Mouse (Mus musculus) hindbrain, postnatal 0 days (tissue): ENCODE measurements around the gene Rps3. TPM values are rescaled to one million over a fixed set of nuclear protein-coding genes. Genes with fewer than 3 reads are reported as not detected.

Experiments used
- ATAC-seq: fragments of 200-750 bp; cut with Nextera tagmentation; 2 replicates; pipeline ENCODE4 v1.8.0; 2017; ENCODE audit warnings: mild to moderate bottlenecking, moderate TSS enrichment, moderate library complexity
- DNase-seq: peaks from one replicate; pipeline ENCODE4 v3.0.0-alpha.2; 2015; ENCODE audit warnings: low spot score
- H3K27ac ChIP-seq: fragments of 300-500 bp; sonication (generic); 2 replicates; pipeline ENCODE4 v1.5.1; 2014; ENCODE audit warnings: mild to moderate bottlenecking
- H3K27me3 ChIP-seq: fragments of 300-500 bp; sonication (generic); 2 replicates; pipeline ENCODE4 v1.6.1; 2014; ENCODE audit warnings: low read length, mixed read lengths; ENCODE audit not compliant: insufficient read depth
- H3K36me3 ChIP-seq: fragments of 300-500 bp; sonication (generic); 2 replicates; pipeline ENCODE4 v1.6.1; 2014; ENCODE audit warnings: low read length, mixed read lengths; ENCODE audit not compliant: insufficient read depth
- H3K4me1 ChIP-seq: fragments of 300-500 bp; sonication (generic); 2 replicates; pipeline ENCODE4 v1.6.1; 2014; ENCODE audit warnings: antibody characterized with exemption, low read length, mixed read lengths; ENCODE audit not compliant: insufficient read depth
- H3K4me2 ChIP-seq: fragments of 300-500 bp; sonication (generic); 2 replicates; pipeline ENCODE4 v1.6.1; 2014; ENCODE audit warnings: low read depth, mild to moderate bottlenecking, low read length, moderate library complexity, mixed read lengths
- H3K4me3 ChIP-seq: fragments of 300-500 bp; sonication (generic); 2 replicates; pipeline ENCODE4 v1.5.1; 2014; ENCODE audit warnings: low read length
- H3K9ac ChIP-seq: fragments of 300-500 bp; sonication (generic); replicated peaks from 2 replicates; pipeline ENCODE4 v1.6.1; 2014; ENCODE audit warnings: mild to moderate bottlenecking, low read length, moderate library complexity, mixed read lengths
- H3K9me3 ChIP-seq: fragments of 300-500 bp; sonication (generic); 2 replicates; pipeline ENCODE4 v1.6.1; 2016; ENCODE audit warnings: low read length, mixed read lengths
- CTCF ChIP-seq: IDR thresholded peaks from 2 replicates; pipeline ENCODE4 v1.5.1; 2016; ENCODE audit warnings: antibody characterized with exemption, control low read depth, low read depth
- WGBS: fragments of 180-500 bp; shearing (Covaris S2); extraction: QIAGEN DNeasy Blood & Tissue Kit; methylation state at CpG from one replicate; pipeline ENCODE4 v1.1.7; 2014; 5-methylcytosine and 5-hydroxymethylcytosine counted together
- polyA plus RNA-seq: library from polyadenylated mRNA; unstranded; fragments of >200 nt; fragmentation: Nextera tagmentation; extraction: Ambion mirVana; gene quantifications from 2 replicates; pipeline ENCODE4 v1.2.1, GENCODE M21; 2015
- total RNA-seq: library from RNA; depleted of rRNA; stranded (reverse); fragments of >200 nt; gene quantifications from 2 replicates; pipeline ENCODE4 v1.2.3, GENCODE M21; 2014

Rps3 gene
- total and polyA plus RNA-seq, 2 experiments from 2014 or later = 459 to 526 TPM

GRCm38 (mm10) chr7:99469680-99470405 lies 13.7 kb downstream of the Rps3 start:
- ATAC-seq = no peak
- H3K27me3 ChIP-seq = no peaks in the 10 kb centered on the region
- WGBS = 75% methylated on average over 17 of the region's 17 CpGs
- no peaks in the 10 kb centered on the region for H3K36me3 ChIP-seq
- peak overlapping the region; percentile 92; the same call in 1 of the 2 replicates for H3K27ac ChIP-seq
- H3K4me3 ChIP-seq = no peak overlapping the region
- no peak for TF ChIP-seq CTCF
- 0 out of 2 replicates have a peak overlapping the region, but pooled peaks have one; percentile 67 for H3K4me2 ChIP-seq
- DNase-seq = no peak
- peaks cover 26% of the 10 kb centered on the region for H3K4me1 ChIP-seq
- no peak overlapping the region; the same call in 1 of the 2 replicates for H3K9ac ChIP-seq
- H3K9me3 ChIP-seq = no peaks in the 10 kb centered on the region

DNA sequence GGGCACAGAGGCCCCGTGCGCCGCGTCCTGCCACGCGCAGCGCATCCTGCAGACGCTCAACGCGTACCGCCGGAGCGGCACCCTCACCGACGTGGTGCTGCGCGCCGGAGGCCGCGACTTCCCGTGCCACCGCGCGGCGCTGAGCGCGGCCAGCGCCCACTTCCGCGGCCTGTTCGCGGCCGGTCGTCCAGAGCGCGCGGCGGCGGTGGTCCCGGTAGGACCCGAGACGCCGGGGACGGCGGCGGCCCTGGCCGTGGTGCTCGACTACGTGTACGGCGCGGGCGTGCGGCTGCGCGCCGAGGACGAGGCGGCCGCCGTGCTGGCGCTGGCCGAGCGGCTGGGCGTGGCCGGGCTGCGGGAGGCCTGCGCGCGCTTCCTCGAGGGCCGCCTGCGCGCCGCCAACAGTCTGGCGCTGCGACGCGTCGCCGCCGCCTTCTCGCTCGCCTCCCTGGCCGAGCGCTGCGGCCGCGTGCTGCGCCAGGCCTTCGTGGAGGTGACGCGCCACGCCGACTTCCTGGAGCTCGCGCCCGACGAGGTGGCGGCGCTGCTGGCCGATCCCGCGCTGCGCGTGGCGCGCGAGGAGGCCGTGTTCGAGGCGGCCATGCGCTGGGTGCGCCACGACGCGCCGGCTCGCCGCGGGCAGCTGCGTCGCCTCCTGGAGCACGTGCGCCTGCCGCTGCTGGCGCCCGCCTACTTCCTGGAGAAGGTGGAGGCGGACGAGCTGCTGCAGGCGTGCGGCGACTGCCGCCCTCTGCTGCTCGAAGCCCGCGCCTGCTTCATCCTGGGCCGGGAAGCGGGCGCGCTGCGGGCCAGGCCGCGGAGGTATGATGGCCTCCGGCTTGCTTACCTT lies 15.0 kb downstream of the Rps3 start:
- H3K27me3 ChIP-seq = no peaks in the 10 kb centered on the region
- TF ChIP-seq CTCF = peak; percentile 53
- H3K4me2 ChIP-seq = peak overlapping the region; percentile 67
- peak; percentile 87 for ATAC-seq
- H3K4me1 ChIP-seq = peaks cover 26% of the 10 kb centered on the region
- H3K4me3 ChIP-seq = peak overlapping the region; percentile 46
- 2% methylated on average over 121 of the region's 145 CpGs for WGBS
- DNase-seq = peak; percentile 93
- peak overlapping the region; percentile 92 for H3K27ac ChIP-seq
- H3K9me3 ChIP-seq = no peaks in the 10 kb centered on the region
- peak overlapping the region; percentile 65 for H3K9ac ChIP-seq
- H3K36me3 ChIP-seq = no peaks in the 10 kb centered on the region

GRCm38 (mm10) chr7:99467916-99468282 lies 15.6 kb downstream of the Rps3 start:
- peak overlapping the region; percentile 92 for H3K27ac ChIP-seq
- H3K4me2 ChIP-seq = peak overlapping the region; percentile 67
- 11% methylated on average over 11 of the region's 11 CpGs for WGBS
- H3K9ac ChIP-seq = peak overlapping the region; percentile 65
- no peak for TF ChIP-seq CTCF
- DNase-seq (peak; percentile 61), ATAC-seq (no peak)
- H3K9me3 ChIP-seq = no peaks in the 10 kb centered on the region
- H3K36me3 ChIP-seq = no peaks in the 10 kb centered on the region
- peaks cover 26% of the 10 kb centered on the region for H3K4me1 ChIP-seq
- H3K27me3 ChIP-seq = no peaks in the 10 kb centered on the region
- H3K4me3 ChIP-seq = peak overlapping the region; percentile 46

DNA sequence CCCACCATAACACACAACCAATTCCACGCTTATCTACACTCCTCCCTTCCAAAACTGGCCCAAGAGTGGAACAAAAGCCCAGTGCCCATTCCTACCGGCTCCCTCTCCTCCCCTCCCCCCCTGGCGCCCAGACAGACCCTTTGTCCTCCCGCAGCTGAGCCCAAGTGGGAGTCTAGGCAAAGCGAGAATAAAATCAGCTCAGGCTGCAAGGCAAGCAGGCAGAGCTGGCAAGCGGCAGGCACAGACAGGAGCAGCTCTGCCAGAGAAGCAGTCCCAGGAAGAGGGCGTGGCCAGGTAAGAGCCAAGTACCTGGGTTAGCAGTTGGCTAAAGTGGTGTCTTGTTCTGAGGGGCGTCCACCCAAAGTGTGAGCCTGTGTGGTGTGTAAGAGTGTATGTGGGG lies 17.7 kb downstream of the Rps3 start, which contains the start of gene Klhl35:
Gene Klhl35 (plus strand): TSS at position 194 of the 400 bp plus-strand sequence.
- peak within 1 kb of the TSS; percentile 37; the same call in 1 of the 2 replicates for H3K4me2 ChIP-seq
- WGBS = 12% methylated on average over 8 of the region's 8 CpGs
- DNase-seq (peak; percentile 62), ATAC-seq (no peak)
- peaks cover 26% of the 10 kb centered on the region for H3K4me1 ChIP-seq
- peak within 1 kb of the TSS; percentile 13; the same call in 1 of the 2 replicates for H3K9ac ChIP-seq
- H3K27ac ChIP-seq = peak within 1 kb of the TSS; percentile 48; the same call in 1 of the 2 replicates
- no peaks in the 10 kb centered on the region for H3K9me3 ChIP-seq
- no peak for TF ChIP-seq CTCF
- H3K4me3 ChIP-seq = no peak within 1 kb of the TSS
- H3K27me3 ChIP-seq = no peaks in the 10 kb centered on the region
- peaks cover 5% of the 10 kb centered on the region; the same call in 1 of the 2 replicates for H3K36me3 ChIP-seq

DNA sequence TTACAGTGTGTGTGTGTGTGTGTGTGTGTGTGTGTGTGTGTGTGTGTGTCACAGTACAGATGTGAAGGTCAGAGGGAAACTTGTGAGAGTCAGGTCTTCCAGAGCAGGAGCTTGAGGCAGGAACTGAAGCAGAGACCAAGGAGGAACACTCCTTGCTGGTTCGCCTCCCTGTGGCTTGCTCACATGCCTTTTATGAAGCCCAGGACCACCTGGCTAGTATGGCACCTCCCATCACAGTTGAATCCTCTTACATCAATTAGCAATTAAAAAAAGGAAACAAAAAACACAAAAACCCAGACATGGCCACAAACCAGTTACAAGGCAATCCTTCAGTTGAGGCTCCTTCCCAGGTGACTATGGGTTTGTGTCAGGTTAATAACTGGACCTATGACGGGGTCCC lies 20.4 kb downstream of the Rps3 start:
- H3K4me3 ChIP-seq = no peak overlapping the region
- no peak overlapping the region for H3K4me2 ChIP-seq
- ATAC-seq (no peak), DNase-seq (no peak)
- peaks cover 5% of the 10 kb centered on the region; the same call in 1 of the 2 replicates for H3K36me3 ChIP-seq
- no peak overlapping the region for H3K27ac ChIP-seq
- TF ChIP-seq CTCF = no peak
- H3K27me3 ChIP-seq = no peaks in the 10 kb centered on the region
- WGBS = 91% methylated on average over 2 of the region's 2 CpGs
- H3K4me1 ChIP-seq = peaks cover 21% of the 10 kb centered on the region
- no peaks in the 10 kb centered on the region for H3K9me3 ChIP-seq
- no peak overlapping the region for H3K9ac ChIP-seq

- Histone ChIP-seq H3K36me3 (peaks cover 8% of the 10 kb centered on the region; the same call in 1 of the 2 replicates), H3K9me3 (no peaks in the 10 kb centered on the region), H3K27me3 (no peaks in the 10 kb centered on the region), H3K9ac (no peak overlapping the region), H3K4me2 (no peak overlapping the region), H3K4me1 (no peaks in the 10 kb centered on the region), H3K4me3 (no peak overlapping the region), H3K27ac (no peak overlapping the region)
- TF ChIP-seq CTCF = no peak
- 87% methylated on average over 14 of the region's 15 CpGs for WGBS
- ATAC-seq (no peak), DNase-seq (no peak)
Measured at GRCm38 (mm10) chr7:99459888-99460652, 23.5 kb downstream of the Rps3 start.
